Mouse (Mus musculus): ENCODE results near the gene Adcyap1r1.

Adcyap1r1 gene

DNA sequence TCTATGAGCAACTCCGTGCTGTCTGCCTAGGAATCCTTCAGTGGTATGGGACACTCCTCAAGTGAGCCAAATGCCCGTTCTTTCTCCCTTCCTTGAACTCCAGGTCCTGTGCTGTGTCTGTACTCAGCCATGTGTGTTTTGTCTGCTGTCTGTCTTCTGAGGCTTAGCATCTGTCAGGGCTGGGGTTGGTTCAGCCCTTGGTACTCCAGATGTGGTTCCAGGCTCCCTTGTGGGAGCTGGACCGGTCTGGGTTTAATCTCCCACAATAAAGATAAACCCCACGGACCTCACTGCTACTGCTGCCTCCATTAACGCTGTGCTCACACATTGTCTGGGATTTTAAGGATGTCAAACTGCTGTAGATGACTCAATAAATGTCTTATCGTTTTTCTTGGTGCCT is 49.3 kb downstream of the Adcyap1r1 start:
- DNase-seq (ENCODE audit: low read depth, low spot score), result no peak

DNA sequence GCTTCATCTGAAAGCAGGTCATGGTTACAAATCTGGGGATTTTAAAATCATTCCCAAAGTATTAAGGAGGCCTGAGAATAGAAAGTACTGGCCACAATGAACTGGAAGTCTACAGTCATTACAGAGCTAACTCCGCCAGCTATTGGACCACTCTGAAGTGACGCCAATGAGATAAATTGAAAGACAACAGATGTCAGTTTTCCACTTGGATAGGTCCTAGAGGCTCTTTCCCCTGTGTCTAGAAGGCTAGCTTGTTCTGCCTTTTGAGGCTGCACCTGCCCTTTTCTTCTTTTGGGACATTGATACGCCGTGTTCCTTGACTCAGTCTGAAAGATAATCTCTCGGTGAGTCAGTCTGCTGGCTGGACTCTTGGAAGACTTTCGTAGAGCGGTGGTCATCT is 50.5 kb downstream of the Adcyap1r1 start:
- DNase-seq (ENCODE audit: low read depth, low spot score), result no peak

DNA sequence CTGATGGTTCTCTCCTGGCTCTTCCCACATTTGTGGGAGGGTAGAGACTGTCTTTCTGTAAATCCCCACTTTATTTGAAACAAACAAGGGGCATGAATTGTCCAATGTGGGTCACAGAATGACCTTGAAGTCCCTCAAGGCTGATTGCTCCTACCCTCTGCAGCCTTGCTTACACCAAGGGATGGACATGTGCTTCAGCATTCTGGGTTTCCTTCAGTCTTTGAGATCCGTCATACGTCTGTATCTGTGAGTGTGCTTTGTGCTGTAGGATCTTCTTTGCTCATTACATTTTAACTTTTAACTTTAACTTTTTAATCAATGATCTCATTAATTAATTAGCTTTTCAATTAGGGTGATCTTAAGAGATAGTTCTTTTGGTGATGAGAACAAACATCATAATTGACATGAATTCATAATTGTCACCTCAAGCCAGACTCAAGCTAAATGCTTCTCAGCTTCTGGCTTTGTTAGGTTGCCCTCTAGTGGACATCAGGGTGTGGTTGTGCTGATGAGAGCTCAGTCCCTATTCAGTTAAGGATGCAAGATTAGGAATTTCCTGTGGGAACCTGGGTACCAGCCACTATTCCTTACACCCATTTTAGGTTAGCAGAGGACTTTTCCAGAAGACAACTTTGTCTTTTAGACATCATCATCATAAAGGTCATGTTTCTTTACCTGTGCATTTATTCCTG is 53.2 kb downstream of the Adcyap1r1 start:
- DNase-seq (ENCODE audit: low read depth, low spot score), result no peak

- DNase-seq (ENCODE audit: low read depth, low spot score), result no peak
Observed at GRCm38 (mm10) chr6:55506519-55506918, 54.7 kb downstream of the Adcyap1r1 start.

GRCm38 (mm10) chr6:55509130-55509870 is 57.5 kb downstream of the Adcyap1r1 start:
- DNase-seq (ENCODE audit: low read depth, low spot score), result no peak

GRCm38 (mm10) chr6:55511212-55512065 is 59.7 kb downstream of the Adcyap1r1 start:
- DNase-seq (ENCODE audit: low read depth, low spot score), result no peak

DNA sequence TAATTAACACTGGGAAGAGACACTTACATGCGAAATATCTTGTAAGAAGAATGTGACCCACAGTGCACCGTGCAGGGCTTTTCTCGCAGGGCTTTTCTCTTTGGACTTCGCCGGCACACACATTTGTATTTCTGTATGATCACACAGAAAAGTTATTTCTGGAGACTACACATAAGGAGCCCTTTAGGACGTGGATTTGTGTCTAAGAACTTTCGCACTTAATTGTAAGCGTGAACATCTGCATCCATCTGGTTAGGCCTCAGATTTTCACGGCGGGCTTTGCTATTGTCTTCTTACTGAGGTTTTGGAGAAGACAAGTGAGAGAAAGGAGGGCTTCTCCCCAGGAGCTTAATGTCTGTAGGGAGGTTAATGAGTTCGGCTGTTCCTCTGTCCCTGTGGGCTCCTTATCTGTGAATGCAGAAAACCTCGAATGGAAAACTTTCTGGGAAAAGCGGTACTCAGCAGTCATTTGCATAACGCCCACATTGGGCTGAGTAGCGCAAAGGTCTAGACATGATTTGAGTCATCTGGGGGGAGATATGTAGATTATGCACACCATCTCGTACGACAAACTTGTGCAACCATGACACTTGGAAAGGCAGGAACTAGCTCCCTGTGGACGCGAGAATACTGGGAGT is 60.4 kb downstream of the Adcyap1r1 start:
- no peak for DNase-seq (ENCODE audit: low read depth, low spot score)

DNA sequence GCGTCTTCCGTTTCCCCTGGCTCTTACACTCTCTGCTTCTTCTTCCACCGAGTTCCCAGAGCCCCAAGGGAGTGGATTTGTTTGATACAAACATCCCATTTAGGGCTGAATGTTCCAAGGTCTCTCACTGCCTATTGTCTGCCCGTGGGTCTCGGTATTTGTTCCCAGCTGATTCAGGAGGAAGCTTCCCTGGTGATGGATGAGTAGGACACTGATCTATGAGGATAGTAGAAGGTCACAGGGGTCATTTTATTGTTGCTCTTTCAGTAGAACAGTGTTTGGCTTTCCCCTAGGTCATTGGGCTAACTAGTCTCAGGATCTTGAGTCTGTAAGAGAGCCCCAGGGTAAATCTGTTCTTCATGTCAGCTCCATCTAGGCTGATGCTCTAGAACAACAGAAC is 61.7 kb downstream of the Adcyap1r1 start:
- no peak for DNase-seq (ENCODE audit: low read depth, low spot score)

DNA sequence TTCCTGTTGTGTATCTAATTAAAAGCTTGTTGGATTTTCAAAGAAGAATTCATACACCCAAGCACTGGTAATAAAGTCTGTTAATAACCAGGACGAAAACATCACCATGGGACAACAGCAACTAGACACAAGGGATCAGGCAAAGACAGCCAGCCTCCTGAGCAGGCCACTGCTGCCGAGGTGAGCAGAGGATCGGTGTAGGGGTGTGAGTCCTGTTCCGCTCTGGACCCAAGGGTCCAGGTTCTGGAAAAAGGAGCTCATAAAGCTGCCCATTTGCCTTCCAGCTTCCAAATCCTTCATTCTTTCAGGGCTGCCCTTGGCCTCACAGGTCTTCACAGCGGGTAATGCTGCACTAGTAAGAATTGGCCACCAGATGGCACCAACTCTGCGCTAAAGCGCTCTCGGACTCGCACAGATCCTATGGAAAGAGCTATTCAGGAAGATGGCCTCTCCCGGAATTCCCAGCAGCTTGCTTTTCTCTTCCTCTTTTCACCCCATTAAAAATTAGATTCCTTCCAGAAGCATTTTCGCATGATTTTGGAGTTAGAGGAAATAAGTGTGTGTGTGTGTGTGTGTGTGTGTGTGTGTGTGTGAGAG is 67.9 kb downstream of the Adcyap1r1 start:
- DNase-seq (ENCODE audit: low read depth, low spot score), result no peak

DNA sequence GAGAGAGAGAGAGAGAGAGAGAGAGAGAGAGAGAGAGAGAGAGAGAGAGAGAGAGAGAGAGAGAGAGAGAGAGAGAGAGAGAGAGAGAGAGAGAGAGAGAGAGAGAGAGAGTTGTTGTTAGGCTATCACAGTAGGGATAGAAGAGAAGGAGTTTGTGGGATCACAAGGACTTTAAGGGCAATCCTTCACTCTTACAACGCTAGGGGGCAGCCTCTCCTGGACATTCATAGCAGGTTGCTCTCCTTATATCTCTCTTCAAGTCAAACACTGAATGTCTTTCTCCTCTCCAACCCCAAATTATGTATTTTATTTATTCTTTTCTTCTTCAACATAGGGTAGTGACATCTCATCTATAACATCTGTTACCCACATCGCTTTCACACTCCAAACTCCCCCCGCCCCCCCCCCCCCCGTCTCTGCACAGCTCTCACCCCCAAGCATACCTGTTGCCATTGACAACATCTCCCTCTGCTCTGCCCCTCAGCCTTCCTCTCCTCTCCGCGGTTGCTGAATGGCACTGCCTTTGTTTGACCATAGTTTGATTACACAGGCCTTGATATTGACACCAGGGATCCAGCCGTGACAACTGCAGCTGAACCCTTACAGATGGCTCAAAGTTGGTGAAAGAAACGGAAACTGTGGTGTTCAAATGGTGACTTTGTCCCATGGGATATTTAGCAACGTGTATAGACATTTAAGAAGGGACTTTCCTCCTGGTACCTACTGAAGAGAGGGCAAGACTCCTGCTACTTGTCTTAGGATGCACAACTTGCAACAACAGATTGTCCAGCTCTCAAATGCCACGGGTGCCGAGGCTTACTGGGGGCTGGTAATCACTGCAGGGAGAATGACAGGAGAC is 68.7 kb downstream of the Adcyap1r1 start:
- no peak for DNase-seq (ENCODE audit: low read depth, low spot score)

GRCm38 (mm10) chr6:55536469-55536868 is 84.7 kb downstream of the Adcyap1r1 start:
- no peak for DNase-seq (ENCODE audit: low read depth, low spot score)

DNA sequence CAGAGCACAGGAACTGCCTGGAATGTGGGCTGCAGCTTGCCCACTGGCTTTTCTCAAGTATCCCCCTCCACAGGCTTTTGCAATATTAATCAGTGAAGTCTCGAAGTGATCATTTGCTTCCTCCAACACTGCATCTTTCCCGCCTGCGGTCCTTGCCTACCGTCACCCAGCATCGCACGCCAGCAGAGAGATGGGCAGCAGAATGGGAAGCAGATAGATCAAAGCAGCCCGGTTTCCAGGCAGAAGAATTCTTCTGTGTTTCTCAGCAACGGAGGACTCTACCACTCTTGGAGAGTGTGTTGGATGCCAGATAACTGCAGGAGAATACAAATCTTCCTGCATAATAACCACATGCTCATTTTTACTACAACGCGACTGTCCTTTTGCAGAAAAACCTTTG is 87.4 kb downstream of the Adcyap1r1 start:
- DNase-seq (ENCODE audit: low read depth, low spot score), result no peak

GRCm38 (mm10) chr6:55542359-55542758 is 90.6 kb downstream of the Adcyap1r1 start:
- DNase-seq (ENCODE audit: low read depth, low spot score), result no peak

DNA sequence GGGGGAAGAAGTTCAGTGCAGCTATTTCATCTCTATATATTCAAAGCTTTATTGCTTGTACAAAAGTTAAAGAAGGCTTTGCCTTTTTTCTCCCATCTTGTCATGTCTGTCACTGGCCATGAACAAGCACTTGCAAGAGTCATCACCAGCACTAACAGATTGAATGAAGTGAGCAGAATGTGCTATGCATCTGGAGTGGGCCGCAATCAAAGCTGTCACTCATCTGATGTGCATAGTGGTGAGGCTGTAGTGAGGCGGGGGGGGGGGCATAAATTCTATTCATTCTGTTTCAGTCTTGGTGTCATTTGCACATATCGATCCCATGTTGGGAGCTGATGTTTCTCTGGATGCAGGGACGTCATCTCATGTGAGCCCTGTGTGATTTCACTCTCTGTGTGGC is 91.6 kb downstream of the Adcyap1r1 start:
- no peak for DNase-seq (ENCODE audit: low read depth, low spot score)

DNA sequence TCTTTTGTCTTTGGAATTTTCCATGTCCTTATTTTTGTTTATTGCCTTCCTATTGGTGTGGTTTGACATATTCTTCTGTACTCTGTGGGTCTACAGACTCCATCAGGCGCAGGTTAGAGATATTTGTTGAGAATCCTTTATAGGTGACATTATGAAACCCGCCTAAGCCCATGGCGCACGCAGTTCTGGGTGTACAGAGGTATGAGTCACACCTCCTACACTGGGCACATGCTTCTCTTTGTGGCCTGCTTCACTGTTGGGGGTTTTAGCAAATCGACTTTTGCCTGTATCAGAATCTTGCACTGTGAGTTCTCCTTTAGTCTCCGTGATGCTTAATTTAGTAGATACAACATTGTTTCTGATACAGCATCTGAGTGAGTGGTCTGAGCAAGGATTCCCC is 97.4 kb downstream of the Adcyap1r1 start:
- no peak for DNase-seq (ENCODE audit: low read depth, low spot score)

DNA sequence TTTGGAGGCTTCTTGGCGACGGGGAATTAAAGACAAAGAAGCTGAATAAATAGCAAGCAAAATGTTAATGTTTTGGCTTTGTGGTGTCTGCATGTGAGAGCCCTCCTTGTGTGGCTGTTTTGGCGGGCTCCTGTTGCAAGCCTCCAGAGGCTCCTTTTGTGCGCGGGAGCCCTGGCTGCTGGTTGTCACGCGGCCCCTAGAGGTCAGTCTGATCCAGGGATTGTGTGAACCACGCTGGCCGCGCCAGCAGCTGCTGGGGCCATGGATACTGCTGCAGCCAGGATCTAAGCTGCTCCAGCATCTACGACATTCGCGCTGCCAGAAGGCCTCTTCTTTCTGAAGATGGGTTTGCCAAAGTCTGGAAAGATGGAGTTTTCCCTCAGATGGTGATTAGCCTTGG is 99.1 kb downstream of the Adcyap1r1 start:
- no peak for DNase-seq (ENCODE audit: low read depth, low spot score)

All from CD4-positive helper T cell, adult 2 months (primary cell).